15 mouse cellular contexts compared by ENCODE assay signal in the genomic region with DNA sequence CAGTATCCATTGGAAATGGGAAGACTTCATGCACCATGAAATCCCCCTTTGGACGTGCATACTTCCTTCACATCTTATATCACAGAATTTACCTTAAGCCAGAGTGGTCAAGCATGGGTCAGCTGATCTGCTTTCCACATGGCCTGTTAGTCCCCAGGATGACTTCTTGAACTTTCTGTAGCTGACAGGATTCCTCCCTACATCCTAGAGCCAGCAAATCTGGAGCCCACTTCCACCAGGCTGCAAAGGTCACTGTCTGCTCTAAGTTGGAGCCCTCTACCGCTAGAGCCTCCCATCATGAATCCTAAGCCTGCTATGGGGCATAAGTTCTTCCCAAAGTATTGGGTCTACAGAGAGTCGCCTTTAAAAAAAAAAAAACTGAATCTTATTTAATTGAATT. TPM values are rescaled to one million over a fixed set of nuclear protein-coding genes. Genes with fewer than 3 reads are reported as not detected.
DNase-seq lines count a peak whose midpoint lies in the region; ATAC-seq lines count a peak whose summit lies in the region.
"Had no signal": no experiment of that assay in that cellular context is flagged by ENCODE, and none has a peak within 500 bp of the region (broad histone marks: within the 10 kb centered on the region; RNA-seq: fewer than 3 reads in every experiment).

No protein-coding gene starts in this region.

- H3K4me2 ChIP-seq in kidney, embryonic 16.5 days (replicated peaks; ENCODE audit: low read depth, low read length) = no peak overlapping the region
- H3K4me2 ChIP-seq in midbrain, embryonic 11.5 days = no peak overlapping the region
- no peak overlapping the region for H3K4me2 ChIP-seq in midbrain, embryonic 15.5 days
- no peak overlapping the region for H3K4me2 ChIP-seq in forebrain, embryonic 15.5 days (replicated peaks)
- H3K4me2 ChIP-seq: embryonic facial prominence, embryonic 12.5 days; heart, embryonic 13.5 days had no signal

- H3K9me3 ChIP-seq in kidney, embryonic 16.5 days (ENCODE audit: low read length) = no peaks in the 10 kb centered on the region
- H3K9me3 ChIP-seq in midbrain, embryonic 11.5 days (ENCODE audit: control insufficient read depth, low read length) = no peaks in the 10 kb centered on the region
- no peaks in the 10 kb centered on the region for H3K9me3 ChIP-seq in midbrain, embryonic 15.5 days
- no peaks in the 10 kb centered on the region for H3K9me3 ChIP-seq in forebrain, embryonic 15.5 days
- H3K9me3 ChIP-seq: embryonic facial prominence, embryonic 12.5 days; forebrain, embryonic 10.5 days; heart, embryonic 13.5 days had no signal

- peak overlapping the region; percentile 86 for H3K27ac ChIP-seq in kidney, embryonic 16.5 days (ENCODE audit: low read length)
- no peak overlapping the region for H3K27ac ChIP-seq in midbrain, embryonic 11.5 days (ENCODE audit: low read depth, low read length)
- no peak overlapping the region for H3K27ac ChIP-seq in midbrain, embryonic 15.5 days
- no peak overlapping the region for H3K27ac ChIP-seq in forebrain, embryonic 15.5 days (replicated peaks)
- H3K27ac ChIP-seq: embryonic facial prominence, embryonic 12.5 days; forebrain, embryonic 10.5 days; heart, embryonic 13.5 days had no signal

- H3K27me3 ChIP-seq in kidney, embryonic 16.5 days (ENCODE audit: insufficient read depth, low read length) = no peaks in the 10 kb centered on the region
- H3K27me3 ChIP-seq in midbrain, embryonic 11.5 days (ENCODE audit: control insufficient read depth, insufficient read depth, low read length) = no peaks in the 10 kb centered on the region
- no peaks in the 10 kb centered on the region for H3K27me3 ChIP-seq in midbrain, embryonic 15.5 days (replicated peaks)
- no peaks in the 10 kb centered on the region for H3K27me3 ChIP-seq in forebrain, embryonic 15.5 days
- H3K27me3 ChIP-seq: embryonic facial prominence, embryonic 12.5 days; heart, embryonic 13.5 days had no signal

- peaks cover 16% of the 10 kb centered on the region for H3K4me1 ChIP-seq in kidney, embryonic 16.5 days (ENCODE audit: insufficient read depth, low read length)
- no peaks in the 10 kb centered on the region for H3K4me1 ChIP-seq in midbrain, embryonic 11.5 days (ENCODE audit: control insufficient read depth, insufficient read depth, low read length)
- no peaks in the 10 kb centered on the region for H3K4me1 ChIP-seq in midbrain, embryonic 15.5 days
- no peaks in the 10 kb centered on the region for H3K4me1 ChIP-seq in forebrain, embryonic 15.5 days

- no peak overlapping the region for H3K9ac ChIP-seq in kidney, embryonic 16.5 days (replicated peaks; ENCODE audit: low read length)
- H3K9ac ChIP-seq in midbrain, embryonic 11.5 days (ENCODE audit: low read length) = no peak overlapping the region
- H3K9ac ChIP-seq in midbrain, embryonic 15.5 days = no peak overlapping the region
- no peak overlapping the region for H3K9ac ChIP-seq in forebrain, embryonic 15.5 days (replicated peaks)
- H3K9ac ChIP-seq: embryonic facial prominence, embryonic 12.5 days; heart, embryonic 13.5 days had no signal

- no peak for DNase-seq in kidney, adult 8-10 months
- peak; percentile 33 for DNase-seq in midbrain, embryonic 11.5 days (ENCODE audit: low spot score, missing footprints)
- peak; percentile 23 to 49 for DNase-seq in kidney, postnatal 36 days
- DNase-seq in adrenal gland, postnatal 25 days = no peak
- DNase-seq: cerebellum, adult 11 months; cerebellum, postnatal 36 days; layer of hippocampus, postnatal 36 days; right cerebral cortex, postnatal 4 days; thymus, postnatal 36 days had no signal

- ATAC-seq in kidney, embryonic 16.5 days (ENCODE audit: low FRiP score, low TSS enrichment) = no peak
- ATAC-seq in midbrain, embryonic 11.5 days (ENCODE audit: low FRiP score) = no peak
- no peak for ATAC-seq in midbrain, embryonic 15.5 days (replicated peaks)
- ATAC-seq in forebrain, embryonic 15.5 days (replicated peaks) = no peak

- peaks cover 38% of the 10 kb centered on the region for H3K36me3 ChIP-seq in kidney, embryonic 16.5 days (ENCODE audit: insufficient read depth, low read length)
- peaks cover 26% of the 10 kb centered on the region for H3K36me3 ChIP-seq in midbrain, embryonic 11.5 days (ENCODE audit: control insufficient read depth, insufficient read depth, low read length)
- H3K36me3 ChIP-seq in midbrain, embryonic 15.5 days (replicated peaks) = peaks cover 38% of the 10 kb centered on the region
- peaks cover 38% of the 10 kb centered on the region for H3K36me3 ChIP-seq in forebrain, embryonic 15.5 days

- H3K4me3 ChIP-seq in kidney, embryonic 16.5 days (ENCODE audit: low read length) = no peak overlapping the region
- H3K4me3 ChIP-seq in midbrain, embryonic 11.5 days (ENCODE audit: low read depth, low read length) = no peak overlapping the region
- no peak overlapping the region for H3K4me3 ChIP-seq in midbrain, embryonic 15.5 days
- no peak overlapping the region for H3K4me3 ChIP-seq in forebrain, embryonic 15.5 days
- H3K4me3 ChIP-seq: embryonic facial prominence, embryonic 12.5 days; forebrain, embryonic 10.5 days; heart, embryonic 13.5 days had no signal

- WGBS in kidney, embryonic 16.5 days = 73% methylated on average over 3 of the region's 3 CpGs
- 82% methylated on average over 3 of the region's 3 CpGs for WGBS in midbrain, embryonic 11.5 days
- 85% methylated on average over 3 of the region's 3 CpGs for WGBS in midbrain, embryonic 15.5 days
- WGBS in forebrain, embryonic 15.5 days = 93% methylated on average over 3 of the region's 3 CpGs

RNA-seq across cellular contexts. Expression of gene Amotl2, which starts 18.8 kb away (rescaled TPM):
- polyA plus RNA-seq in kidney, embryonic 16.5 days (2015; fragmentation: Nextera tagmentation; extraction: Ambion mirVana) = 40.9 and 41.5 TPM in 2 replicates
- 47.0 and 58.0 TPM in 2 replicates for polyA plus RNA-seq in midbrain, embryonic 11.5 days (2014; fragmentation: Nextera tagmentation; extraction: Ambion mirVana)
- 83.4 and 90.5 TPM in 2 replicates for polyA plus RNA-seq in midbrain, embryonic 15.5 days (2015; fragmentation: Nextera tagmentation; extraction: Ambion mirVana)
- polyA plus RNA-seq in forebrain, embryonic 15.5 days (2015; fragmentation: Nextera tagmentation; extraction: Ambion mirVana) = 65.9 and 69.9 TPM in 2 replicates
- total RNA-seq in adrenal gland, postnatal 25 days (2021) = 231 and 242 TPM in 2 replicates

Comparison
In these comparisons a context has a peak if more than half of its experiments do, and no peak if none do; other contexts are left out.
1. DNase-seq: peak in midbrain, embryonic 11.5 days (single experiment) and kidney, postnatal 36 days (2 of 2); none in kidney, adult 8-10 months (0 of 2) and adrenal gland, postnatal 25 days (single experiment).